Comparison of ENCODE assay signal across 25 mouse cellular contexts in the genomic region with DNA sequence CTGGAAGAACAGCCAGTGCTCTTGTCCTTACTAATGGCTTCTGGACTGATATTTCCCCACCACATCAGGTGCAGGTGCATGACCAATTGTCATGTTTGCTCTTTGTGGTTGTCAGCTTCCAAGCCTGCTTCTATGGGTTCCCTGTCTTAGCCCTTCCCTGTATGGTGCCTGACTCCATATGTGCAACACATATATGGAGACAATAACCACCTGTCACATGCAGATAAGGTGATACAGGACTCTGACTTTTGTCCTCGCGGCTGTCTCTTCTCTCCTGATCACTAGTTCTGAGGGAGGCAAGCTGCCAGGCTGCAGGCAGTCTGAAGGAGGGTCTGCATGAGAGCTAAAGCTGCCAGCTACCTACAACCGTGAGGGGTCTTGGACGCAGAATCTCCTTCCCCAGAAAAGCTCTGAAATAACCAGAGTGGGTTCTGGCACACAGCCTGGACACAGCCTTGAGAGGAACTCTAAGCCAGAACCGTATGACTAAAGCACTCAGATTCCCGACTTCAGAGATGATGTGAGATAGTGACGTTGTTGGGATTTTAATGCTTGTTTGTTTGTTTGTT.
A peak's percentile ranks its signal among the peaks of the same experiment; 100 is the strongest.
DNase-seq lines count a peak whose midpoint lies in the region; ATAC-seq and TF ChIP-seq lines count a peak whose summit lies in the region.
"Had no signal": no experiment of that assay in that cellular context is flagged by ENCODE, and none has a peak within 500 bp of the region (broad histone marks: within the 10 kb centered on the region; RNA-seq: fewer than 3 reads in every experiment).

No protein-coding gene starts in this region.

- no peaks in the 10 kb centered on the region for H3K36me3 ChIP-seq in forebrain, postnatal 0 days (ENCODE audit: insufficient read depth)
- no peaks in the 10 kb centered on the region for H3K36me3 ChIP-seq in forebrain, embryonic 10.5 days (replicated peaks)
- H3K36me3 ChIP-seq in liver, embryonic 13.5 days: no peaks in the 10 kb centered on the region
- no peaks in the 10 kb centered on the region for H3K36me3 ChIP-seq in liver, embryonic 11.5 days (ENCODE audit: control insufficient read depth, insufficient read depth, low read length)
- H3K36me3 ChIP-seq: forebrain, embryonic 15.5 days; hindbrain, embryonic 15.5 days; kidney, embryonic 15.5 days; midbrain, embryonic 10.5 days; neural tube, embryonic 12.5 days; stomach, embryonic 15.5 days had no signal

- H3K9me3 ChIP-seq in forebrain, postnatal 0 days (ENCODE audit: low read length): no peaks in the 10 kb centered on the region
- no peaks in the 10 kb centered on the region for H3K9me3 ChIP-seq in forebrain, embryonic 10.5 days
- no peaks in the 10 kb centered on the region for H3K9me3 ChIP-seq in liver, embryonic 13.5 days (replicated peaks)
- no peaks in the 10 kb centered on the region for H3K9me3 ChIP-seq in liver, embryonic 11.5 days (ENCODE audit: control insufficient read depth, low read length)
- H3K9me3 ChIP-seq: forebrain, embryonic 15.5 days; hindbrain, embryonic 15.5 days; kidney, embryonic 15.5 days; midbrain, embryonic 10.5 days; neural tube, embryonic 12.5 days; stomach, embryonic 15.5 days had no signal

- no peak overlapping the region for H3K9ac ChIP-seq in forebrain, postnatal 0 days
- H3K9ac ChIP-seq in liver, embryonic 13.5 days: no peak overlapping the region
- no peak overlapping the region for H3K9ac ChIP-seq in liver, embryonic 11.5 days (ENCODE audit: low read depth, low read length)
- H3K9ac ChIP-seq: forebrain, embryonic 15.5 days; hindbrain, embryonic 15.5 days; kidney, embryonic 15.5 days; lung, embryonic 14.5 days; neural tube, embryonic 12.5 days; stomach, embryonic 15.5 days had no signal

- no peaks in the 10 kb centered on the region for H3K27me3 ChIP-seq in forebrain, postnatal 0 days (ENCODE audit: insufficient read depth, low read length)
- H3K27me3 ChIP-seq in forebrain, embryonic 10.5 days (ENCODE audit: poor library complexity, severe bottlenecking): no peaks in the 10 kb centered on the region
- H3K27me3 ChIP-seq in liver, embryonic 13.5 days: no peaks in the 10 kb centered on the region
- no peaks in the 10 kb centered on the region for H3K27me3 ChIP-seq in liver, embryonic 11.5 days (replicated peaks; ENCODE audit: control insufficient read depth, insufficient read depth, low read length)
- H3K27me3 ChIP-seq: forebrain, embryonic 15.5 days; hindbrain, embryonic 15.5 days; kidney, embryonic 15.5 days; neural tube, embryonic 12.5 days; stomach, embryonic 15.5 days had no signal

- TF ChIP-seq CTCF in forebrain, postnatal 0 days (IDR thresholded peaks at IDR 0.05; ENCODE audit: low read depth): no peak
- TF ChIP-seq CTCF in brain, embryonic 14.5 days (IDR thresholded peaks at IDR 0.05; ENCODE audit: borderline replicate concordance, extremely low read depth, insufficient read depth, insufficient read length): no peak

- peak; percentile 43 for DNase-seq in adrenal gland, adult 2 months
- DNase-seq in adrenal gland, adult 8-10 months: no peak
- peak; percentile 54 for DNase-seq in forebrain, postnatal 0 days
- DNase-seq in forebrain, embryonic 10.5 days (ENCODE audit: extremely low spot score, low spot score): no peak
- DNase-seq in liver, embryonic 13.5 days: no peak
- no peak for DNase-seq in liver, embryonic 11.5 days (ENCODE audit: low spot score)
- peak; percentile 63 for DNase-seq in brain, embryonic 14.5 days (ENCODE audit: low read depth)
- no peak for DNase-seq in frontal cortex, postnatal 25 days (ENCODE audit: low spot score in 2 of 2)
- DNase-seq: cerebellum, adult 2 months; heart, postnatal 14 days; liver; lung, embryonic 14.5 days; lung, postnatal 36 days; right cerebral cortex, postnatal 25 days; thymus, adult 18-20 months; thymus, postnatal 4 days had no signal

- no peak overlapping the region for H3K4me3 ChIP-seq in forebrain, postnatal 0 days (ENCODE audit: low read depth, low read length)
- H3K4me3 ChIP-seq in forebrain, embryonic 10.5 days: no peak overlapping the region
- H3K4me3 ChIP-seq in liver, embryonic 13.5 days (replicated peaks): no peak overlapping the region
- H3K4me3 ChIP-seq in liver, embryonic 11.5 days (ENCODE audit: low read depth, low read length): no peak overlapping the region
- H3K4me3 ChIP-seq: erythroblast, embryonic 14.5 days; forebrain, embryonic 15.5 days; hindbrain, embryonic 15.5 days; kidney, embryonic 15.5 days; midbrain, embryonic 10.5 days; neural tube, embryonic 12.5 days; stomach, embryonic 15.5 days had no signal

- H3K4me2 ChIP-seq in forebrain, postnatal 0 days (ENCODE audit: low read depth): no peak overlapping the region
- no peak overlapping the region for H3K4me2 ChIP-seq in liver, embryonic 13.5 days
- H3K4me2 ChIP-seq in liver, embryonic 11.5 days: no peak overlapping the region
- H3K4me2 ChIP-seq: forebrain, embryonic 15.5 days; heart, embryonic 11.5 days; hindbrain, embryonic 15.5 days; kidney, embryonic 15.5 days; lung, embryonic 14.5 days; neural tube, embryonic 12.5 days; stomach, embryonic 15.5 days had no signal

- H3K4me1 ChIP-seq in forebrain, postnatal 0 days (ENCODE audit: insufficient read depth): peaks cover 5% of the 10 kb centered on the region; the same call in 1 of the 2 replicates
- H3K4me1 ChIP-seq in forebrain, embryonic 10.5 days: peaks cover 20% of the 10 kb centered on the region
- H3K4me1 ChIP-seq in liver, embryonic 13.5 days (replicated peaks): peaks cover 12% of the 10 kb centered on the region
- peaks cover 5% of the 10 kb centered on the region for H3K4me1 ChIP-seq in liver, embryonic 11.5 days (replicated peaks; ENCODE audit: control insufficient read depth, insufficient read depth, low read length)

- no peak overlapping the region for H3K27ac ChIP-seq in forebrain, postnatal 0 days (ENCODE audit: low read depth, low read length)
- H3K27ac ChIP-seq in forebrain, embryonic 10.5 days: no peak overlapping the region
- no peak overlapping the region for H3K27ac ChIP-seq in liver, embryonic 13.5 days
- H3K27ac ChIP-seq in liver, embryonic 11.5 days (ENCODE audit: low read depth, low read length): no peak overlapping the region
- H3K27ac ChIP-seq: forebrain, embryonic 15.5 days; hindbrain, embryonic 15.5 days; kidney, embryonic 15.5 days; midbrain, embryonic 10.5 days; neural tube, embryonic 12.5 days; stomach, embryonic 15.5 days had no signal

- no peak for ATAC-seq in forebrain, postnatal 0 days
- peak; percentile 36; the same call in 1 of the 2 replicates for ATAC-seq in liver, embryonic 13.5 days (ENCODE audit: low read depth)
- ATAC-seq in liver, embryonic 11.5 days (replicated peaks; ENCODE audit: low FRiP score): no peak
- ATAC-seq: forebrain, embryonic 15.5 days; intestine, postnatal 0 days had no signal

- 39% methylated on average over 7 of the region's 7 CpGs for WGBS in forebrain, postnatal 0 days
- 81% methylated on average over 7 of the region's 7 CpGs for WGBS in forebrain, embryonic 10.5 days
- WGBS in liver, embryonic 13.5 days (ENCODE audit: insufficient replicate concordance): 57% methylated on average over 7 of the region's 7 CpGs
- WGBS in liver, embryonic 11.5 days: 80% methylated on average over 7 of the region's 7 CpGs

- no peak for TF ChIP-seq POLR2A in brain, embryonic 14.5 days (IDR thresholded peaks at IDR 0.05; ENCODE audit: borderline replicate concordance, extremely low read depth, insufficient read depth, insufficient read length, poor library complexity, severe bottlenecking)

Comparison
In these comparisons a context has a peak if more than half of its experiments do, and no peak if none do; other contexts are left out.
1. DNase-seq: peak in adrenal gland, adult 2 months (single experiment), forebrain, postnatal 0 days (single experiment) and brain, embryonic 14.5 days (single experiment); none in adrenal gland, adult 8-10 months (single experiment), forebrain, embryonic 10.5 days (single experiment), liver, embryonic 13.5 days (single experiment), liver, embryonic 11.5 days (single experiment) and frontal cortex, postnatal 25 days (0 of 2).